30 mouse cellular contexts compared by ENCODE assay signal in the genomic region with DNA sequence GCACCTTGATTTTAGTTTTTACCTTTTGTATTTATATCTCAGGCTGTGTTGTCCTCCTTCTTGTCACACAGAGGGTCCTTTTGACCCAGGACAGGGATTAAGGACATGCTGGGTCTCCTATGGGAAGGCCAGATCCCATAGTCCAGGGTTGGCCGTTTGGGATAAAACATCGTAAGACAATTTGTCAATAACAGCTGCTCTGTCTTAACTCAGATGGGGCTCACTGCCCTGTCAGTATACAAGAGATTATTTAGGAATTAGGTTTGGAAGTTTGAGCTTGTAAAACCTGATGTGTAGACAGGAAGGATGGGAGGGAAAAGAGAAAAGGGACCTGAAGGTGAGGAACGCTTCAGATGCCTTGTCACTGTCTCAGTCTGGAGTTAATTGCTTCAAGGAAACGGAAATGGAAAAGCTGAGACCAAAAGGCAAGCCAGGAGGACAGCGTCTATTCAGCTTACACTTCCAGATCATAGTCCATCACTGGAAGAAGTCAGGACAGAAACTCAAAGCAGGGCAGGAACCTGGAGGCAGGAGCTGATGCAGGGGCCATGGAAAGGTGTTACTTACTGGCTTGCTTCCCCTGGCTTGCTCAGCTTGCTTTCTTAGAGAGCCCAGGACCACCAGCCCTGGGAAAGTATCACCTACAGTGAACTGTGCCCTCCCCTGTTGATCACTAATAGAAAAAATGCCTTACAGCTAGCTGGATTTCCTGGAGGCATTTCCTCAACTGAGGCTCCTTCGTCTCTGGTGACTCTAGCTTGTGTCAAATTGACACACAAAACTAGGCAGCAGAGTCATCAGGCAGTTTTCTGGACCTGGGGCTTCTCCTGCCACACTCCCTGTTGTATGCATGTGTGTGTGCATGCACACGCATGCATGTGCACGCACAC.
"Had no signal": no experiment of that assay in that cellular context is flagged by ENCODE, and none has a peak within 500 bp of the region (broad histone marks: within the 10 kb centered on the region; RNA-seq: fewer than 3 reads in every experiment).

No protein-coding gene starts in this region.

- H3K4me2 ChIP-seq: limb, embryonic 12.5 days; limb, embryonic 15.5 days; liver, embryonic 11.5 days; liver, embryonic 12.5 days; liver, embryonic 13.5 days; liver, embryonic 15.5 days; lung, embryonic 14.5 days; lung, embryonic 15.5 days; midbrain, embryonic 11.5 days; midbrain, embryonic 12.5 days; midbrain, embryonic 13.5 days; midbrain, embryonic 15.5 days; neural tube, embryonic 12.5 days had no signal

- H3K9ac ChIP-seq: limb, embryonic 12.5 days; limb, embryonic 15.5 days; liver, embryonic 12.5 days; liver, embryonic 13.5 days; liver, embryonic 14.5 days; liver, embryonic 15.5 days; liver, postnatal 0 days; lung, embryonic 14.5 days; lung, embryonic 15.5 days; midbrain, embryonic 12.5 days; midbrain, embryonic 13.5 days; midbrain, embryonic 15.5 days; neural tube, embryonic 12.5 days had no signal

- H3K27ac ChIP-seq: limb, embryonic 12.5 days; limb, embryonic 15.5 days; liver, embryonic 12.5 days; liver, embryonic 13.5 days; liver, embryonic 14.5 days; liver, embryonic 15.5 days; lung, embryonic 15.5 days; macrophage; midbrain, embryonic 10.5 days; midbrain, embryonic 12.5 days; midbrain, embryonic 13.5 days; midbrain, embryonic 15.5 days; neural tube, embryonic 12.5 days had no signal

- H3K4me1 ChIP-seq: limb, embryonic 15.5 days; liver, embryonic 12.5 days; liver, embryonic 13.5 days; liver, embryonic 15.5 days; lung, embryonic 15.5 days; megakaryocyte, embryonic 14.5 days; midbrain, embryonic 10.5 days; midbrain, embryonic 12.5 days; midbrain, embryonic 13.5 days; midbrain, embryonic 15.5 days; neural tube, embryonic 12.5 days had no signal

- H3K36me3 ChIP-seq: limb, embryonic 12.5 days; limb, embryonic 15.5 days; liver, embryonic 12.5 days; liver, embryonic 13.5 days; liver, embryonic 15.5 days; lung, embryonic 15.5 days; midbrain, embryonic 10.5 days; midbrain, embryonic 12.5 days; midbrain, embryonic 13.5 days; midbrain, embryonic 15.5 days; neural tube, embryonic 12.5 days had no signal

- DNase-seq: left cerebral cortex, postnatal 4 days; liver; liver, embryonic 13.5 days; liver, postnatal 0 days; lung, adult 18-20 months; lung, adult 2 months; lung, embryonic 14.5 days; lung, postnatal 10 days; lung, postnatal 14 days; lung, postnatal 36 days; lung, postnatal 4 days; midbrain, embryonic 14.5 days had no signal

- H3K4me3 ChIP-seq: limb, embryonic 12.5 days; limb, embryonic 15.5 days; liver, embryonic 12.5 days; liver, embryonic 13.5 days; liver, embryonic 15.5 days; lung, embryonic 15.5 days; megakaryocyte, embryonic 14.5 days; midbrain, embryonic 10.5 days; midbrain, embryonic 12.5 days; midbrain, embryonic 13.5 days; midbrain, embryonic 15.5 days; myocyte; neural tube, embryonic 12.5 days had no signal

- ATAC-seq: liver, embryonic 12.5 days; liver, postnatal 0 days; lung, postnatal 0 days; midbrain, embryonic 13.5 days; midbrain, embryonic 15.5 days; midbrain, embryonic 16.5 days had no signal

- H3K27me3 ChIP-seq: limb, embryonic 12.5 days; limb, embryonic 15.5 days; liver, embryonic 12.5 days; liver, embryonic 13.5 days; liver, embryonic 15.5 days; lung, embryonic 15.5 days; megakaryocyte, embryonic 14.5 days; midbrain, embryonic 12.5 days; midbrain, embryonic 13.5 days; midbrain, embryonic 15.5 days; neural tube, embryonic 12.5 days had no signal

- H3K9me3 ChIP-seq: limb, embryonic 12.5 days; limb, embryonic 15.5 days; liver, embryonic 12.5 days; liver, embryonic 13.5 days; liver, embryonic 15.5 days; lung, embryonic 15.5 days; megakaryocyte, embryonic 14.5 days; midbrain, embryonic 10.5 days; midbrain, embryonic 12.5 days; midbrain, embryonic 13.5 days; midbrain, embryonic 15.5 days; neural tube, embryonic 12.5 days had no signal
